Mouse (Mus musculus) left cerebral cortex, postnatal 10 days (tissue): ENCODE measurements at regions not wholly inside any gene's neighbourhood (a gene's known extent, or its start where the extent isn't known, plus 50 kb on each side); places are given as distances from the start of the nearest gene placed in this dataset.
"Not testable (repeated sequence)": the region's sequence is repeated elsewhere in the genome, so short reads cannot be mapped to it uniquely, and the experiment has no call there.

Source experiments
- DNase-seq, 2 experiments: peaks; one replicate each; pipeline ENCODE4 v3.0.0; 2021 to 2022; ENCODE audit warnings: low spot score in 2 of 2, mixed read lengths in 1 of 2; ENCODE audit errors: extremely low spot score in 1 of 2
- intact Hi-C: fragments of 180-260 bp; cut with DNase I; formaldehyde crosslinking; loops from one replicate; pipeline ENCODE4 v1.15.1; 2025

DNA sequence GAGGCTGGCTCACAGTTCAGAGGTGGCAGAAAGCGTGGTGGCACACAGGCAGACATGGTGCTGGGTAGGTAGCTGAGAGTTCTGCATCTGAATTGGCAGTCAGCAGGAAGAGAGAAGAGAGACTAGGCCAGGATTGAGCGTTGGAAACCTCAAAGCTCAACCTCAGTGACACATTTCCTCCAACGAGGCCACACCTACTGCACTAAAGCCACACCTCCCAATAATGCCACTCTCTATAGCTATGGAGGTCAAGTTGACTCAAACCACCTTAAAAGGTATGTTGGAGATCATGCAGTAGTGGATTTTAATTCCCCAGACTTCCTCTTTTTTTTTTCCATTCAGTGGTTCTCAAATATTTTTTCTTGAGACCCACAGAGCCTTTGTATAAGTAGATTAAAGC, 57.1 kb downstream of the Ccdc54 start:
- DNase-seq: no peak
- intact Hi-C loops: no loop called here

GRCm38 (mm10) chr16:50529511-50530416, 61.2 kb downstream of the Ccdc54 start:
- peak; percentile 76 to 90 for DNase-seq
- intact Hi-C loops: loop anchor here (2.0 to 10.0 kb wide), 5 partner anchors 99 to 275 kb away; no protein-coding TSS in a partner anchor

DNA sequence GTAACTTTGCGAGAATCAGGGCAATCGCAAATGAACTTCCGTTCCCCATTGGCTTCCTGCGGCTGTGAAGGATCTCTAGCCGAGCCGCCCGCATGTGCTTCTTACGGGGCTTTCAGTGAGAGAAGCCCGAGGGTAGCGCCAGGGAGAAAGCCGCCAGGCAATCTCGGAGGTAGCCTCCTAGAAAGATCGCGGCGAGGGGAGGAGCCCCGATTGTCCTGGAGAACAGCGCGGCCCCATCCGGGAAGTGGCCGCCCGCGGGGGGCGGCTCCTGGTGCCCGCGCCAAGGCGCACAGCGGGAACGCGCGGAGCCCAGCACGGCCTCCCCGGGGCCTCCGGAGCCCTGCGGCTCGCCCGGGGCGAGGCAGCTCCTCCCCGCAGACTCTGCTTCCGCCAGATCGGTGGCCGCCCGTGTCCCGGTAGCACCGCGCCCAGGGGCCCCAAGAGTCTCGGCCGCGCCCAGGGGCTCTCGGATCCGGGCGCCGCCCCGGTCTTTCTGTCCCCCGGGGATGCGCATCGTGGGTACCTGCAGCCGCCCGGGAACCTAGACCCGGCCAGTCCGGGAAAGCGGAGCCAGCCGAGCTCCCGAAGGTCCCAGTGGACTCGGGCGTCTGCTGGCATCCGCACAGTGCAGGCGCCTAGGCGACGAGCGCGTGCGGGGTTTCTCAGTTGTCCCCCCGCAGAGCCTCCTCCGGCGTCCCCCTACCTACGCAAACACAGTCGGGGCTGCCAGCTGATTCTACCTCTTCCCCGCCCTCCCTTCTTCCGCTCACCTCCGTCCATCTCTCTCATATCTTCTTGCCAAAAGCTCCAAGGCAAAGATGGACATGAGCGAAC, 62.1 kb downstream of the Ccdc54 start:
- intact Hi-C loops: loop anchor here (2.0 to 10.0 kb wide), 5 partner anchors 98 to 274 kb away; no protein-coding TSS in a partner anchor
- DNase-seq: peak; percentile 30 to 81

DNA sequence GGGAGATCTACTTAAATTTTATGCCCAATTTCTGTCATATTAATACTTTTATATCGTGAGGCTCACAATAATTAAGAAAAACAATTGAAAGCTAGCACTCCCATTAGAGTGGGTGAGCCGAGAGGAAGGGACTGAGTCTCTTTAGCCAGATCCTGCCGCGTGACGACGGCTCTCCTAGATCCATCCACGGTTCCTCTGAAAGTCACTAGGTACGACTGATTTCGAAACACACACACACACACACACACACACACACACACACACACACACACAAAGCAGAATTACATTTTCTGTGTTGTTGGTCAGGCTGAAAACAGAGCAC, 62.6 kb downstream of the Ccdc54 start:
- DNase-seq: peak; percentile 13 to 32
- intact Hi-C loops: loop anchor here (2.0 to 10.0 kb wide), 5 partner anchors 98 to 274 kb away; no protein-coding TSS in a partner anchor

- DNase-seq: not testable (repeated sequence)
- intact Hi-C loops: loop anchor here (5.0 to 10.0 kb wide), 4 partner anchors 152 to 272 kb away; no protein-coding TSS in a partner anchor
Observed at GRCm38 (mm10) chr16:50526930-50527329, 64.0 kb downstream of the Ccdc54 start.

DNA sequence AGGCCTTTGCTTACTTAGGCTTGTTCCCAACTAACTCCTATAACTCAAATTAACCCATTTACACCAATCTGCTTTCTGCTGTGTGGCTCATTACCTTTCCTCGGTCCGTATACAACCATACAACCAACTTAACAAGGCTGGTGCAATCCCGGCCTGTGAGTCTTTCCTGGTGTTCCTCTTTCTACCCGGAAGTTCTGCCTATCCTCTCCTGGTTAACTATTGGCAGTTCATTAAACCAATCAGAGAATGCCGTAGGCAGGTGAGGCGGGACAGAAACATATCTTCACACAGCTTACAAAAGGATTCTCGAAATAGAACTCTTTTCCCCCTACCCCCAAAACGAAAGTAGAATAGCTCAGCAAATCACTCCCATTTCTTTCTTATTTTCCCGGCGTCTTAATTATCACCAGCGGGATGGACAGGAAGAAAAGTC, 65.0 kb downstream of the Ccdc54 start:
- intact Hi-C loops: loop anchor here (5.0 to 10.0 kb wide), 4 partner anchors 151 to 271 kb away; no protein-coding TSS in a partner anchor
- DNase-seq: no peak

- no peak for DNase-seq
- intact Hi-C loops: loop anchor here (5.0 to 10.0 kb wide), 4 partner anchors 151 to 271 kb away; no protein-coding TSS in a partner anchor
Observed at GRCm38 (mm10) chr16:50525504-50525903, 65.5 kb downstream of the Ccdc54 start.

- intact Hi-C loops: loop anchor here (10.0 kb wide), 2 partner anchors 145 to 265 kb away; no protein-coding TSS in a partner anchor
- DNase-seq: no peak
Observed at GRCm38 (mm10) chr16:50519610-50520009, 71.3 kb downstream of the Ccdc54 start.

- intact Hi-C loops: no loop called here
Observed at GRCm38 (mm10) chr16:50516579-50516978, 74.4 kb downstream of the Ccdc54 start.

DNA sequence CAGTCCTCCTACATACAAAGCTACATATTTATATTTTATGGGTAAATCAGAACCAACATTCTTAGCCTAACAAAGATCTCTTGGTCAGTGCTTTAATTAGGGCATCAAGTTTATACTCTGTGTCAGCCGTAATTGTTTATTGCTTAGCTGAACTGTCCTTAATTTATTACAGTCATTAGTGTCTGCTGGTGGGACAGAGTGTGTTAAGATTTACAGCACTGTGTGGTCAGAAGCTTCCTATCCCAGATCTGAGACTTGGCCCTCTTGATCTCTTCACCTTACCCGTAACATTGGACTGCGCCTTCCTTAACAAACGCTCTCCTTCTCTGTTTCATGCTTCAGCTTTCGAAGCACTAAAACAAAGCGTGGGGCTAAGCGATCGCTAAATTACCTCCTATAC, 75.9 kb downstream of the Ccdc54 start:
- no peak for DNase-seq
- intact Hi-C loops: no loop called here

More at GRCm38 (mm10) chr16:50516579-50516978, 74.4 kb downstream of the Ccdc54 start:
- DNase-seq: no peak

DNA sequence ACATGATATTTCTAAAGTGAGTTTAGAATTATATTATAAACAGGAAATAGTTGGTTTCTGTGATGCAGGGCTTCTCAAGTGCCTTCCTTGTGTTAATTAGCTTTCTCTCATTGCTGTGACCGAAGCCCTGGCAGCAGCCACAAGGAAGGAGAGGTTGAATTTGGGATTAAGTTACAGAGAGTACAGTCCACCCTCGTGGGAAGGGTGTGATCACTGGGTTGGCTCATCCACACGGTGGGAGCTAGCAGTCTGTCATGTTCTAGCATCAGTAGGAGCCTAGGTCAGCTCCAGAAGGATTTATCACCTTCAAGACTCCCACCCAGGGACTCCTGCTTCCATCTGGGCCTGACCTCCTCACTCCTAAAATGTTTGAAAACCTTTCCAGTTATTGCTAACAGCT, 78.9 kb downstream of the Ccdc54 start:
- no peak for DNase-seq
- intact Hi-C loops: no loop called here

DNA sequence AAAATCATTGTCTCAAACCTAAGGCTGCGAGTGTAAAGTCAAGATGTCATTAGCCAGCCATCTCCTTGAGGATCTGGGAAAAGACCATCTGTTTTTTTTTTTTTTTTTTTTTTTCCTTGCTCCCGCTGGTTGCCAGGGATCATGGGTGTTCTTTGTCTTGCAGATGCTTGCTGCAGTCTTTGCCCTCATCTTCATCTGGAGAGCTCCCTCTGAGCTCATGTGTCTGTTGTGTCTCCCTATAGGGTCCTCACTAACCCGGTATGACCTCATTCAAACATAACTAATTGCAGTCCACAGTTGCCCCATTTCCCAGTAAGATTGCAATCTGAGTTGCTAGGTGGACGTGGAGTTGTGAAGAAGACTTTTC, 77.3 kb upstream of the Bbx start:
- intact Hi-C loops: no loop called here
- no peak for DNase-seq

DNA sequence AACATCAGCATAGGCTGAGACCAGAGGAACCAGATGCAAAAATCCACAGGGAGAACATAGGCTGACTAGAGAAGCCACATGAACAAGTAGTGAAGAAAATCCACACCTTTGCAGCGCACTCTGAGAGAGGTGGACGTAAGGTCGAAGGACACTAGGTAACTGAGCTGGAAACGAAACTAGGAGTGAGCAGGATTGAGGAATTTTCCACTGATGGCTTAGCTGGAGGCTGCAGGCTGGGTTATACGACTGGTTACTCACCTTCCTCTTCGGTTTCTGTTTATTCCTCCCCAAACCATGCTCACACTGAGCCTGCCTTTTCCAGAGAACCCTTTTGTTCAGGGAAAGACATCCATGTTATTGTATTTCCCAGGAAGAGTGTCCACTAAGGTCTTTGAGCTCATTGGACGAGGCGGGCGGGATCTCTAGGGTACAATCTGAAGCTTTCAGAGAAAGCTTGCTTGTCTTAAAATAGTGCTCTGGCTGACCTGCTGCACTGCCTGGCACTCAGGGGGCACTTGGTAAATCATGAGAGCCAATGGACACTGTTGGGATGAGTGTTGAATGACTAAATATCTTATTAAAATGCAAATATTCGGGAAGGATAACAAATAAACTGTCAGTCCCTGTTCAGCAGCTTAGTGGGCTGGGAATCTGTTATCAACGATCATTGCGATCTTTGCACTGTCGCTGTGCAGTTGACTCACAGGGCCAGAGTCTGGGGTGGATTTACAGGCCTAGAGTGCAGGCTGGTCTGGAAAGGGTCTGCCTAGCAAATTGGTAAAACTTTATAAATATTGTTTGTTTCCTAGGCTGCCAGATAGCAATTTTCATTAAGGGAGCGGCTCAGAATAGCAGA, 76.7 kb upstream of the Bbx start:
- intact Hi-C loops: no loop called here
- DNase-seq: no peak

DNA sequence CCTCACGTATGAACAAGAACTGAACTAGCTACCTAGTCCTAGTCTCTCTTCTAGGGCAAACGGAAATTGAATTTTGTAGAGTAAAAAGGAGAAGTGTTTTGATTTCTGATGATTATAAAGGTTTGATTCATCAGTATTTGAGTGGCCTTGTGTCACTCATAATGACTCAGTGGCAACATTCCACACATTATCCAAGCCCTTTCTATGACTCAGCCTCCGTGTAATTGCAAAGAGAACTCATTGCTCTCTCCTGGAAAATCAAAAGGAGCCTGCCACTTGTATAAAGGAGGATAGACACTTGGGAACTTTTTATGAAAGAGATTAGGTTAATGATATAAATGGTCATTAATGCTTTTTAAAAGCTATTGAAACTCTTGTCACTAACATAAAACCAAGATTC, 72.4 kb upstream of the Bbx start:
- DNase-seq: no peak
- intact Hi-C loops: no loop called here

- intact Hi-C loops: no loop called here
- DNase-seq: no peak
Observed at GRCm38 (mm10) chr16:50498909-50499308, 66.7 kb upstream of the Bbx start.

- DNase-seq: no peak
Observed at GRCm38 (mm10) chr16:50493662-50494061, 61.5 kb upstream of the Bbx start.

DNA sequence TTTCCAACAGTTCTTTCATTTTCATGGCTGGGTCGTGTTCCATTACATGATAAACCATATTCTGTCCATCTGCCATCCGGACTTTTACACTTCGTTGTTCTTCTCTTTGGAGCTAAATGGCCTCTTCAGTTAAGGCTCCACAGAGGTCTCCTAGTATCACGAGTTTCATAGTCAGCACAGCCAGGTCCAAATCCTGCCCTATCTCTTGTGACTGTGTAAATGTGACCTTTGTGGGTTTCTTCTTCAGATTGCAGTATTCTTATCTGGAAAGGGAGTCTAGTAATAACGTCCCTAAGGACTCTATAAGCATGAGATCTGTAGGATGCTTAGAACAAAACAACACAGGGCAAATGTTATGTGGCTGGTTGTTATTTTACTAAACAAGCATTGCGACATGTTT, 57.1 kb upstream of the Bbx start:
- intact Hi-C loops: no loop called here
- DNase-seq: no peak

More at GRCm38 (mm10) chr16:50493662-50494061, 61.5 kb upstream of the Bbx start:
- intact Hi-C loops: no loop called here

GRCm38 (mm10) chr16:50482360-50482786, 50.2 kb upstream of the Bbx start:
- no peak for DNase-seq
- intact Hi-C loops: no loop called here
